Mouse (Mus musculus): ENCODE measurements around the gene Hist1h3a. TPM values are rescaled to one million over a fixed set of nuclear protein-coding genes. Genes with fewer than 3 reads are reported as not detected.

The Hist1h3a gene
- polyA plus RNA-seq, 1 experiment from 2014 or later: 8.3 TPM

- ATAC-seq (ENCODE audit: low read depth) (peak; percentile 85), DNase-seq (peak; percentile 89)
- peak overlapping the region; percentile 100 for H3K27ac ChIP-seq
- H3K4me2 ChIP-seq: peak overlapping the region; percentile 82
- no peaks in the 10 kb centered on the region for H3K36me3 ChIP-seq
- H3K4me1 ChIP-seq (replicated peaks): peaks cover 40% of the 10 kb centered on the region
- H3K27me3 ChIP-seq: no peaks in the 10 kb centered on the region
- H3K4me3 ChIP-seq (replicated peaks): peak overlapping the region; percentile 65
- no peaks in the 10 kb centered on the region for H3K9me3 ChIP-seq (replicated peaks)
- under 1% methylated on average over 39 of the region's 39 CpGs for WGBS (ENCODE audit: insufficient replicate concordance)
- peak overlapping the region; percentile 92 for H3K9ac ChIP-seq
These were observed 22.9 kb downstream of the Hist1h3a start for GRCm38 (mm10) chr13:23739069-23739921.

GRCm38 (mm10) chr13:23738677-23739068 is 23.5 kb downstream of the Hist1h3a start, which contains the start of gene Hist1h1c:
TSS of gene Hist1h1c (plus strand) at chr13:23738808.
- H3K9ac ChIP-seq: peak within 1 kb of the TSS; percentile 92
- peak; percentile 79 for ATAC-seq (ENCODE audit: low read depth)
- H3K27ac ChIP-seq: peak within 1 kb of the TSS; percentile 100
- under 1% methylated on average over 38 of the region's 38 CpGs for WGBS (ENCODE audit: insufficient replicate concordance)
- H3K9me3 ChIP-seq (replicated peaks): no peaks in the 10 kb centered on the region
- H3K27me3 ChIP-seq: no peaks in the 10 kb centered on the region
- H3K4me3 ChIP-seq (replicated peaks): peak within 1 kb of the TSS; percentile 65
- H3K4me2 ChIP-seq: peak within 1 kb of the TSS; percentile 82
- H3K36me3 ChIP-seq: no peaks in the 10 kb centered on the region
- DNase-seq: peak; percentile 95
- peaks cover 35% of the 10 kb centered on the region for H3K4me1 ChIP-seq (replicated peaks)

- Histone ChIP-seq H3K27me3 (no peaks in the 10 kb centered on the region), H3K27ac (peak overlapping the region; percentile 100), H3K4me3 (replicated peaks) (peak overlapping the region; percentile 65), H3K9ac (peak overlapping the region; percentile 92), H3K9me3 (replicated peaks) (no peaks in the 10 kb centered on the region), H3K4me2 (peak overlapping the region; percentile 82), H3K4me1 (replicated peaks) (peaks cover 31% of the 10 kb centered on the region), H3K36me3 (no peaks in the 10 kb centered on the region)
- DNase-seq: no peak
- WGBS (ENCODE audit: insufficient replicate concordance): 18% methylated on average over 4 of the region's 4 CpGs
- no peak for ATAC-seq (ENCODE audit: low read depth)
These were observed 24.1 kb downstream of the Hist1h3a start for GRCm38 (mm10) chr13:23738041-23738440.

GRCm38 (mm10) chr13:23737091-23737490 is 25.1 kb downstream of the Hist1h3a start:
- no peak overlapping the region for H3K4me2 ChIP-seq
- H3K36me3 ChIP-seq: no peaks in the 10 kb centered on the region
- no peaks in the 10 kb centered on the region for H3K27me3 ChIP-seq
- H3K4me3 ChIP-seq (replicated peaks): no peak overlapping the region
- 86% methylated on average over 5 of the region's 5 CpGs for WGBS (ENCODE audit: insufficient replicate concordance)
- no peak for ATAC-seq (ENCODE audit: low read depth)
- DNase-seq: no peak
- H3K9me3 ChIP-seq (replicated peaks): no peaks in the 10 kb centered on the region
- peak overlapping the region; percentile 17; the same call in 1 of the 2 replicates for H3K9ac ChIP-seq
- peak overlapping the region; percentile 100 for H3K27ac ChIP-seq
- H3K4me1 ChIP-seq (replicated peaks): peaks cover 24% of the 10 kb centered on the region

- ATAC-seq (ENCODE audit: low read depth) (no peak), DNase-seq (no peak)
- Histone ChIP-seq H3K9ac (no peak overlapping the region), H3K4me2 (no peak overlapping the region), H3K27ac (no peak overlapping the region), H3K4me1 (replicated peaks) (peaks cover 37% of the 10 kb centered on the region), H3K36me3 (no peaks in the 10 kb centered on the region), H3K9me3 (replicated peaks) (no peaks in the 10 kb centered on the region), H3K27me3 (no peaks in the 10 kb centered on the region), H3K4me3 (replicated peaks) (no peak overlapping the region)
- 24% methylated on average over 8 of the region's 8 CpGs for WGBS (ENCODE audit: insufficient replicate concordance)
These were observed 29.9 kb downstream of the Hist1h3a start for GRCm38 (mm10) chr13:23732156-23732804.

GRCm38 (mm10) chr13:23730479-23730878 is 31.7 kb downstream of the Hist1h3a start:
- DNase-seq (no peak), ATAC-seq (ENCODE audit: low read depth) (peak; percentile 62; the same call in 1 of the 2 replicates)
- H3K4me2 ChIP-seq: no peak overlapping the region
- H3K4me3 ChIP-seq (replicated peaks): no peak overlapping the region
- peaks cover 37% of the 10 kb centered on the region for H3K4me1 ChIP-seq (replicated peaks)
- no peaks in the 10 kb centered on the region for H3K36me3 ChIP-seq
- H3K9me3 ChIP-seq (replicated peaks): no peaks in the 10 kb centered on the region
- no peaks in the 10 kb centered on the region for H3K27me3 ChIP-seq
- WGBS (ENCODE audit: insufficient replicate concordance): 53% methylated on average over 8 of the region's 8 CpGs
- H3K27ac ChIP-seq: no peak overlapping the region
- no peak overlapping the region for H3K9ac ChIP-seq

- Histone ChIP-seq H3K9me3 (replicated peaks) (no peaks in the 10 kb centered on the region), H3K36me3 (no peaks in the 10 kb centered on the region), H3K4me3 (replicated peaks) (no peak overlapping the region), H3K27ac (peak overlapping the region; percentile 21; the same call in 1 of the 2 replicates), H3K4me1 (replicated peaks) (peaks cover 43% of the 10 kb centered on the region), H3K9ac (peak overlapping the region; percentile 9; the same call in 1 of the 2 replicates), H3K27me3 (no peaks in the 10 kb centered on the region), H3K4me2 (no peak overlapping the region)
- no peak for DNase-seq
- peak; percentile 5; the same call in 1 of the 2 replicates for ATAC-seq (ENCODE audit: low read depth)
- WGBS (ENCODE audit: insufficient replicate concordance): 81% methylated on average over 5 of the region's 5 CpGs
These were observed 32.5 kb downstream of the Hist1h3a start for GRCm38 (mm10) chr13:23729706-23730105.

- peaks cover 49% of the 10 kb centered on the region for H3K4me1 ChIP-seq (replicated peaks)
- H3K4me3 ChIP-seq (replicated peaks): no peak overlapping the region
- H3K27me3 ChIP-seq: no peaks in the 10 kb centered on the region
- no peaks in the 10 kb centered on the region for H3K9me3 ChIP-seq (replicated peaks)
- H3K4me2 ChIP-seq: peak overlapping the region; percentile 35; the same call in 1 of the 2 replicates
- ATAC-seq (ENCODE audit: low read depth) (no peak), DNase-seq (no peak)
- H3K27ac ChIP-seq: peak overlapping the region; percentile 10; the same call in 1 of the 2 replicates
- H3K9ac ChIP-seq: 0 out of 2 replicates have a peak overlapping the region, but pooled peaks have one; percentile 9
- WGBS (ENCODE audit: insufficient replicate concordance): 49% methylated on average over 9 of the region's 9 CpGs
- no peaks in the 10 kb centered on the region for H3K36me3 ChIP-seq
These were observed 33.0 kb downstream of the Hist1h3a start for GRCm38 (mm10) chr13:23729192-23729525.

- Histone ChIP-seq H3K4me1 (replicated peaks) (peaks cover 54% of the 10 kb centered on the region), H3K4me3 (replicated peaks) (no peak overlapping the region), H3K9me3 (replicated peaks) (no peaks in the 10 kb centered on the region), H3K27me3 (no peaks in the 10 kb centered on the region), H3K4me2 (peak overlapping the region; percentile 35), H3K9ac (peak overlapping the region; percentile 46; the same call in 1 of the 2 replicates), H3K36me3 (no peaks in the 10 kb centered on the region), H3K27ac (peak overlapping the region; percentile 10)
- DNase-seq: no peak
- 48% methylated on average over 18 of the region's 18 CpGs for WGBS (ENCODE audit: insufficient replicate concordance)
- ATAC-seq (ENCODE audit: low read depth): no peak
These were observed 33.6 kb downstream of the Hist1h3a start for GRCm38 (mm10) chr13:23728472-23729191.

- H3K27me3 ChIP-seq: no peaks in the 10 kb centered on the region
- H3K4me3 ChIP-seq (replicated peaks): no peak overlapping the region
- 14% methylated on average over 1 of the region's 1 CpGs for WGBS (ENCODE audit: insufficient replicate concordance)
- ATAC-seq (ENCODE audit: low read depth) (no peak), DNase-seq (no peak)
- H3K27ac ChIP-seq: no peak overlapping the region
- no peak overlapping the region for H3K4me2 ChIP-seq
- H3K9me3 ChIP-seq (replicated peaks): no peaks in the 10 kb centered on the region
- no peaks in the 10 kb centered on the region for H3K36me3 ChIP-seq
- H3K9ac ChIP-seq: no peak overlapping the region
- peaks cover 54% of the 10 kb centered on the region for H3K4me1 ChIP-seq (replicated peaks)
These were observed 37.0 kb downstream of the Hist1h3a start for GRCm38 (mm10) chr13:23725213-23725612.

GRCm38 (mm10) chr13:23724239-23724638 is 37.9 kb downstream of the Hist1h3a start:
- no peak overlapping the region for H3K4me3 ChIP-seq (replicated peaks)
- peak overlapping the region; percentile 17; the same call in 1 of the 2 replicates for H3K9ac ChIP-seq
- DNase-seq: no peak
- WGBS (ENCODE audit: insufficient replicate concordance): 49% methylated on average over 4 of the region's 4 CpGs
- ATAC-seq (ENCODE audit: low read depth): peak; percentile 66
- peaks cover 46% of the 10 kb centered on the region for H3K4me1 ChIP-seq (replicated peaks)
- no peaks in the 10 kb centered on the region for H3K27me3 ChIP-seq
- H3K9me3 ChIP-seq (replicated peaks): no peaks in the 10 kb centered on the region
- no peak overlapping the region for H3K4me2 ChIP-seq
- H3K36me3 ChIP-seq: no peaks in the 10 kb centered on the region
- H3K27ac ChIP-seq: no peak overlapping the region
